Mouse (Mus musculus) spleen, postnatal 36 days (tissue): Measurements from ENCODE around the gene Rhox4a.
"Not testable (repeated sequence)": the region's sequence is repeated elsewhere in the genome, so short reads cannot be mapped to it uniquely, and the experiment has no call there.

ENCODE experiments used
- DNase-seq, 2 experiments: peaks; one replicate each; pipeline ENCODE4 v3.0.0; 2022; ENCODE audit warnings: low spot score in 2 of 2, mixed read lengths in 1 of 2

Rhox4a gene

GRCm38 (mm10) chrX:37265038-37265437 lies at the start of gene Rhox4a:
Gene Rhox4a (plus strand): TSS chrX:37265338.
- not testable (repeated sequence) for DNase-seq

- not testable (repeated sequence) for DNase-seq
Measured at GRCm38 (mm10) chrX:37222158-37222557, 43.0 kb upstream of the Rhox4a start, which contains the start of gene Rhox1. Gene Rhox1 (minus strand): TSS chrX:37222258.

DNA sequence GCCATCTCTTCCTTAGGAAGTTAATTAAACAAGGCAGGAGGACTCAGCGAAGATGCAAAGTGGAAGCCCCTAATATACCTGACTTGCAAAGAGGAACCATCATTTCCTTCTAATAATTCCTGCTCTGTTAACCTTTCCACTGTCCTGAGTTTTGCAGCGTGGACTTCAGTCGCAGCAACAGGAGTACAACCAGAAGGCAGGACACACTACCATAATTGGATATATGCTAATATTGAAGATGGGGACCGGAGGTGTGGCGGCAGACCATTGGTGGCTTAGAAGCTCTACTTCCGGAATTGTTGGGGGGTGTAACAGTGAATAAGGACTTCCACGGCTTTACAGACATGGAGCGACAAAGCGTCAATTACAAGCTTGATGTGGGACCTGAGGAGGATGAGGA lies 20.5 kb upstream of the Rhox4a start, which contains the start of gene Rhox2a:
Gene Rhox2a, plus strand, starts transcription at position 301 of the 400 bp plus-strand sequence.
- DNase-seq = not testable (repeated sequence)

DNA sequence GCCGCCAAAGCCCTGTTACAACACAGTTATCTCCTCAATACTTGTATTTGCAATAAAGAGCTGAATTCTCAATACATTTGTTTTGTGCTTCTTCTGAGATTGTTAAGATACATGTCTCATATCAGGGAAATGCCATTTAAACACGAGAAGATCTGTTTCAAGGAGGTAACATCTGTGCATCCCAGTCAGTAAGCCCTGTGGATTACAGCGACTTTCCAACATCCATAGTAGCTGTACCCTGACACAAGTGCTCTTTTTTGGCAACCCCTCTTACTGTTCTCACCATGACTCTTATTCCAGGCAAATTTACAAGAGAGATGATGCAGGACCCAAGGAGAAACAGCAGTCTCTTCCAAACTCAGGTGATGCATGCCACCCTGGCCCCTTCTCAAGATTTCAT lies 15.5 kb upstream of the Rhox4a start, which contains the start of gene Rhox3a:
Gene Rhox3a, plus strand, starts transcription at position 301 of the 400 bp plus-strand sequence.
- DNase-seq = not testable (repeated sequence)
